Mouse (Mus musculus) forebrain, embryonic 16.5 days (tissue): ENCODE measurements at regions not wholly inside any gene's neighbourhood (a gene's known extent, or its start where the extent isn't known, plus 50 kb on each side); places are given as distances from the start of the nearest gene placed in this dataset.

Experiments
- ATAC-seq: fragments of 200-750 bp; cut with Nextera tagmentation; 2 replicates; pipeline ENCODE4 v1.8.0; 2017; ENCODE audit warnings: mild to moderate bottlenecking, moderate library complexity
- H3K27ac ChIP-seq: fragments of 300-500 bp; sonication (generic); 2 replicates; pipeline ENCODE4 v1.5.1; 2014; ENCODE audit warnings: low read length, control low read depth
- H3K27me3 ChIP-seq: fragments of 300-500 bp; sonication (generic); replicated peaks from 2 replicates; pipeline ENCODE4 v1.6.1; 2014; ENCODE audit warnings: low read length; ENCODE audit not compliant: control insufficient read depth, insufficient read depth
- H3K36me3 ChIP-seq: fragments of 300-500 bp; sonication (generic); 2 replicates; pipeline ENCODE4 v1.6.1; 2014; ENCODE audit not compliant: control insufficient read depth, insufficient read depth
- H3K4me1 ChIP-seq: fragments of 300-500 bp; sonication (generic); replicated peaks from 2 replicates; pipeline ENCODE4 v1.6.1; 2014; ENCODE audit warnings: low read length; ENCODE audit not compliant: control insufficient read depth, insufficient read depth
- H3K4me2 ChIP-seq: fragments of 300-500 bp; sonication (generic); 2 replicates; pipeline ENCODE4 v1.6.1; 2014; ENCODE audit warnings: mild to moderate bottlenecking, low read length, control low read depth
- H3K4me3 ChIP-seq: fragments of 300-500 bp; sonication (generic); replicated peaks from 2 replicates; pipeline ENCODE4 v1.5.1; 2014; ENCODE audit warnings: mild to moderate bottlenecking, low read length, control low read depth
- H3K9ac ChIP-seq: fragments of 300-500 bp; sonication (generic); replicated peaks from 2 replicates; pipeline ENCODE4 v1.6.1; 2014; ENCODE audit warnings: low read depth, low read length, control low read depth
- H3K9me3 ChIP-seq: fragments of 300-500 bp; sonication (generic); 2 replicates; pipeline ENCODE4 v1.6.1; 2016; ENCODE audit warnings: low read length; ENCODE audit not compliant: control insufficient read depth
- WGBS: fragments of 180-500 bp; shearing (Covaris S2); extraction: QIAGEN DNeasy Blood & Tissue Kit; methylation state at CpG from one replicate; pipeline ENCODE4 v1.1.7; 2014; 5-methylcytosine and 5-hydroxymethylcytosine counted together

- no peaks in the 10 kb centered on the region for H3K9me3 ChIP-seq
- H3K4me2 ChIP-seq, result no peak overlapping the region
- H3K27ac ChIP-seq, result no peak overlapping the region
- no peaks in the 10 kb centered on the region for H3K36me3 ChIP-seq
- no peaks in the 10 kb centered on the region for H3K27me3 ChIP-seq
- no peak overlapping the region for H3K4me3 ChIP-seq
- 67% methylated on average over 13 of the region's 13 CpGs for WGBS
- no peak for ATAC-seq
- H3K9ac ChIP-seq, result no peak overlapping the region
- no peaks in the 10 kb centered on the region for H3K4me1 ChIP-seq
Observed at GRCm38 (mm10) chr13:100988671-100989531, 155.7 kb upstream of the Slc30a5 start.

GRCm38 (mm10) chr13:100988116-100988515 lies 154.9 kb upstream of the Slc30a5 start:
- Histone ChIP-seq H3K4me1 (no peaks in the 10 kb centered on the region), H3K27ac (no peak overlapping the region), H3K36me3 (no peaks in the 10 kb centered on the region), H3K27me3 (no peaks in the 10 kb centered on the region), H3K4me3 (no peak overlapping the region), H3K4me2 (no peak overlapping the region), H3K9ac (no peak overlapping the region), H3K9me3 (no peaks in the 10 kb centered on the region)
- 92% methylated on average over 5 of the region's 5 CpGs for WGBS
- ATAC-seq, result no peak

- Histone ChIP-seq H3K27ac (no peak overlapping the region), H3K4me2 (no peak overlapping the region), H3K9ac (no peak overlapping the region), H3K9me3 (no peaks in the 10 kb centered on the region), H3K4me3 (no peak overlapping the region), H3K27me3 (no peaks in the 10 kb centered on the region), H3K4me1 (0 out of 2 replicates have a peak, but pooled peaks cover 2% of the 10 kb centered on the region), H3K36me3 (no peaks in the 10 kb centered on the region)
- no peak for ATAC-seq
- WGBS, result 78% methylated on average over 3 of the region's 3 CpGs
Observed at GRCm38 (mm10) chr13:100975741-100976140, 142.5 kb upstream of the Slc30a5 start.

- ATAC-seq, result no peak
- 91% methylated on average over 2 of the region's 2 CpGs for WGBS
- H3K36me3 ChIP-seq, result no peaks in the 10 kb centered on the region
- H3K27me3 ChIP-seq, result no peaks in the 10 kb centered on the region
- H3K4me3 ChIP-seq, result no peak overlapping the region
- 0 out of 2 replicates have a peak, but pooled peaks cover 2% of the 10 kb centered on the region for H3K4me1 ChIP-seq
- no peak overlapping the region for H3K9ac ChIP-seq
- no peak overlapping the region for H3K4me2 ChIP-seq
- no peaks in the 10 kb centered on the region for H3K9me3 ChIP-seq
- no peak overlapping the region for H3K27ac ChIP-seq
Observed at GRCm38 (mm10) chr13:100971080-100972017, 138.1 kb upstream of the Slc30a5 start.

- Histone ChIP-seq H3K4me1 (0 out of 2 replicates have a peak, but pooled peaks cover 2% of the 10 kb centered on the region), H3K4me3 (no peak overlapping the region), H3K36me3 (no peaks in the 10 kb centered on the region), H3K9me3 (no peaks in the 10 kb centered on the region), H3K4me2 (no peak overlapping the region), H3K9ac (no peak overlapping the region), H3K27me3 (no peaks in the 10 kb centered on the region), H3K27ac (no peak overlapping the region; the same call in 1 of the 2 replicates)
- WGBS, result 35% methylated on average over 4 of the region's 4 CpGs
- peak; percentile 93 for ATAC-seq
Observed at GRCm38 (mm10) chr13:100962811-100963540, 129.7 kb upstream of the Slc30a5 start.

GRCm38 (mm10) chr13:100954598-100955251 lies 121.5 kb upstream of the Slc30a5 start:
- no peaks in the 10 kb centered on the region for H3K9me3 ChIP-seq
- H3K4me2 ChIP-seq, result no peak overlapping the region
- peaks cover 9% of the 10 kb centered on the region for H3K4me1 ChIP-seq
- no peak overlapping the region for H3K4me3 ChIP-seq
- H3K27ac ChIP-seq, result no peak overlapping the region
- no peak overlapping the region for H3K9ac ChIP-seq
- H3K27me3 ChIP-seq, result no peaks in the 10 kb centered on the region
- 85% methylated on average over 8 of the region's 8 CpGs for WGBS
- ATAC-seq, result no peak
- no peaks in the 10 kb centered on the region for H3K36me3 ChIP-seq

- Histone ChIP-seq H3K36me3 (no peaks in the 10 kb centered on the region), H3K4me1 (peaks cover 9% of the 10 kb centered on the region), H3K9me3 (no peaks in the 10 kb centered on the region), H3K9ac (no peak overlapping the region), H3K27me3 (no peaks in the 10 kb centered on the region), H3K27ac (no peak overlapping the region), H3K4me2 (no peak overlapping the region), H3K4me3 (no peak overlapping the region)
- ATAC-seq, result no peak
- WGBS, result 20% methylated on average over 1 of the region's 1 CpGs
Observed at GRCm38 (mm10) chr13:100954106-100954505, 120.9 kb upstream of the Slc30a5 start.

GRCm38 (mm10) chr13:100951185-100951508 lies 117.9 kb upstream of the Slc30a5 start:
- ATAC-seq, result no peak
- H3K9me3 ChIP-seq, result no peaks in the 10 kb centered on the region
- H3K9ac ChIP-seq, result no peak overlapping the region
- H3K27ac ChIP-seq, result no peak overlapping the region
- H3K36me3 ChIP-seq, result no peaks in the 10 kb centered on the region
- H3K4me1 ChIP-seq, result peaks cover 9% of the 10 kb centered on the region
- H3K4me2 ChIP-seq, result no peak overlapping the region
- WGBS, result 95% methylated on average over 1 of the region's 1 CpGs
- no peaks in the 10 kb centered on the region for H3K27me3 ChIP-seq
- H3K4me3 ChIP-seq, result no peak overlapping the region
